Mouse (Mus musculus) forebrain, embryonic 15.5 days (tissue): ENCODE data around the gene Rnf114. TPM values are rescaled to one million over a fixed set of nuclear protein-coding genes. Genes with fewer than 3 reads are reported as not detected.

Experiments used
- ATAC-seq: fragments of 200-750 bp; cut with Nextera tagmentation; replicated peaks from 2 replicates; pipeline ENCODE4 v1.8.0; 2017; ENCODE audit warnings: mild to moderate bottlenecking, moderate TSS enrichment, moderate library complexity
- H3K27ac ChIP-seq: fragments of 300-500 bp; sonication (generic); replicated peaks from 2 replicates; pipeline ENCODE4 v1.5.1; 2015; ENCODE audit warnings: mild to moderate bottlenecking, inconsistent platforms
- H3K27me3 ChIP-seq: fragments of 300-500 bp; sonication (generic); 2 replicates; pipeline ENCODE4 v1.6.1; 2015; ENCODE audit warnings: inconsistent platforms
- H3K36me3 ChIP-seq: fragments of 300-500 bp; sonication (generic); 2 replicates; pipeline ENCODE4 v1.6.1; 2015; ENCODE audit warnings: mild to moderate bottlenecking, inconsistent platforms
- H3K4me1 ChIP-seq: fragments of 300-500 bp; sonication (generic); 2 replicates; pipeline ENCODE4 v1.6.1; 2015; ENCODE audit warnings: inconsistent platforms
- H3K4me2 ChIP-seq: fragments of 300-500 bp; sonication (generic); replicated peaks from 2 replicates; pipeline ENCODE4 v1.6.1; 2015; ENCODE audit warnings: mild to moderate bottlenecking, inconsistent platforms
- H3K4me3 ChIP-seq: fragments of 300-500 bp; sonication (generic); 2 replicates; pipeline ENCODE4 v1.5.1; 2015; ENCODE audit warnings: mild to moderate bottlenecking, inconsistent platforms
- H3K9ac ChIP-seq: fragments of 300-500 bp; sonication (generic); replicated peaks from 2 replicates; pipeline ENCODE4 v1.6.1; 2015; ENCODE audit warnings: mild to moderate bottlenecking, inconsistent platforms
- H3K9me3 ChIP-seq: fragments of 300-500 bp; sonication (generic); 2 replicates; pipeline ENCODE4 v1.6.1; 2016; ENCODE audit warnings: inconsistent platforms
- WGBS: fragments of 180-500 bp; shearing (Covaris S2); methylation state at CpG from one replicate; pipeline ENCODE4 v1.1.7; 2015; ENCODE audit warnings: mixed read lengths; 5-methylcytosine and 5-hydroxymethylcytosine counted together
- polyA plus RNA-seq: library from polyadenylated mRNA; unstranded; fragments of >200 nt; fragmentation: Nextera tagmentation; extraction: Ambion mirVana; gene quantifications from 2 replicates; pipeline ENCODE4 v1.2.1, GENCODE M21; 2015

Rnf114 gene
- polyA plus RNA-seq, 1 experiment from 2014 or later, result 132 TPM

- H3K4me2 ChIP-seq, result no peak overlapping the region
- no peak overlapping the region for H3K4me3 ChIP-seq
- no peak for ATAC-seq
- no peaks in the 10 kb centered on the region for H3K9me3 ChIP-seq
- H3K27me3 ChIP-seq, result no peaks in the 10 kb centered on the region
- no peak overlapping the region for H3K27ac ChIP-seq
- H3K4me1 ChIP-seq, result no peaks in the 10 kb centered on the region
- no peak overlapping the region for H3K9ac ChIP-seq
- whole genome bisulfite sequencing, result 98% methylated on average over 3 of the region's 3 CpGs
- H3K36me3 ChIP-seq, result peaks cover 40% of the 10 kb centered on the region
These were observed 33.9 kb upstream of the Rnf114 start for GRCm38 (mm10) chr2:167458548-167458947.

DNA sequence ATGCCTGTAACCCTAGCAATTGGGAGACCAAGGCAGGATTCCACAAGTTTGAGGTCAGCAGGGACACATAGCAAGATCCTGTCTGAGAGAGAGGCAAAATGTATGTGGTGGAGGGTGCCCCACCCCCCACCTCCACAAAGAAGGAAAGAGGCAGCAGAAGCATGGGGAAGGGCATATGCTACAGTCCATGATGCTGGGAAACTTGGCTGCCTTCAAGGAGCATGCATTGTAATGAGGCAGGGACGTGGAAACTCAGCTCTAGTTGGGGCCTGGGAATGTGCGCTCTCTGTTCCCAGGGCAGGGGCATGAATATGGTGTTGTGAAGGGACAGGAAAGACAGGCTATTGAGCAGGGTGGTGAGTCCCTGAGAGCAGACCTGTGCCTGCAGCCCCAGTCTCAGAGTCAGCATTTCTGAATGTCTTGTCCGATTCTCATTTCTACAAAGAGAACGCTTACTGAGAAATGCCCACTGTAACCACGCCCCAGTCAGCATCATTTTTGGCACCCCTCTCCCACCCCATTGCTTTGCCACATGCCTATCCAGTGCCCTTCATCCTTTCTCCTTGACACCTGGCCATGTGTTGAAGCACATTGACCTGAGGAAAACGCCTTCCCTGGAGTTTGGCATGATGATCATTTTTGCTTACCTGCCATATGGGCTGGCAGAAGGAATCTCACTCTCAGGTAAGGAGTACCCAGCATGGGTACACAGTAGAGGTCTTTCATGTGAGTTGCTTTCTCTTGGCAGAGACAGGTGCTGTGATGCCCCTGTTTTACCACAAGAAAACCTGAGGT lies 33.2 kb upstream of the Rnf114 start:
- no peak for ATAC-seq
- Histone ChIP-seq H3K27ac (no peak overlapping the region), H3K4me1 (no peaks in the 10 kb centered on the region), H3K27me3 (no peaks in the 10 kb centered on the region), H3K4me3 (no peak overlapping the region), H3K36me3 (peaks cover 35% of the 10 kb centered on the region), H3K9ac (no peak overlapping the region), H3K4me2 (no peak overlapping the region), H3K9me3 (no peaks in the 10 kb centered on the region)
- WGBS, result 86% methylated on average over 6 of the region's 6 CpGs

DNA sequence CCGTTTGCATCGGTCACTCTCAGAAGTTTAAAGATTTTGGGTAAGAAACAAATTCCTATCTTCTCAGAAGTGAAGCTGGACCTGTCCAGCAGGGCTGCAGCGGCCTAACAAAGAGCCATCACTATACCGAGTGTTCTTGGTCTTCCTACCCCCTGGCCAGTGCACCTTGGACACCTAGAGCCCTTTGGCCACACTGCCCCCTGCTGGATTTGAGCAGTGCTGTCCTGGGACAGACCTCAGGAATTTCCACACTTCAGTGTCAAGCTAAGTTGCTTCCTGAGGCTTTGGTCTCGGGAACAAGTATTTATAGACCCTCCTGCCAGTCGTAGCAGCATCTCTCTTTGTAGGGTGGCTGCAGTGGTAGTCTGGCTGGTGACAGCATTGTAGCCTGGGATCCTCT lies 29.5 kb upstream of the Rnf114 start:
- ATAC-seq, result no peak
- Histone ChIP-seq H3K4me1 (no peaks in the 10 kb centered on the region), H3K27ac (no peak overlapping the region), H3K27me3 (no peaks in the 10 kb centered on the region), H3K4me3 (no peak overlapping the region), H3K9ac (no peak overlapping the region), H3K9me3 (no peaks in the 10 kb centered on the region), H3K36me3 (peaks cover 29% of the 10 kb centered on the region), H3K4me2 (no peak overlapping the region)
- WGBS, result 62% methylated on average over 6 of the region's 6 CpGs

DNA sequence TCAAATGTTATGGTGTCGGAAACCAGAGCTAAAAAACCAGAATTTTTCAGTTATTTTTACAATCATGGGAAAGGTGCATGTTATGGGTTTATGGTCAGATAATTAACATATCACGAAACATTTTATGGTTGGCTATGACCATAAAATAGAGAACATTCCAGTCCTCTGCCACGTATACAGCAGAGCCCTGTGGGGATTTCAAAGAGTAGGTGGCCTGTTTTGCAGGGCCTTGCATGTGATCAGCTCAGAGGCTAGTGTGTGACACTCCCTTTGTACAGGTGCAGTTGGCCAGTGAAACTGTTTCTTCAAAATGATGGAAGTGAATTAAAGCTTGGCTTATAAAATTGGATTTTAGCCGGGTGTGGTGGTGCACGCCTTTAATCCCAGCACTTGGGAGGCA lies 28.6 kb upstream of the Rnf114 start:
- no peaks in the 10 kb centered on the region for H3K4me1 ChIP-seq
- H3K27me3 ChIP-seq, result no peaks in the 10 kb centered on the region
- H3K36me3 ChIP-seq, result peaks cover 35% of the 10 kb centered on the region
- no peak overlapping the region for H3K4me3 ChIP-seq
- WGBS, result 94% methylated on average over 5 of the region's 5 CpGs
- H3K4me2 ChIP-seq, result no peak overlapping the region
- H3K9ac ChIP-seq, result no peak overlapping the region
- no peak for ATAC-seq
- H3K27ac ChIP-seq, result no peak overlapping the region
- H3K9me3 ChIP-seq, result no peaks in the 10 kb centered on the region

- H3K4me2 ChIP-seq, result no peak overlapping the region
- peaks cover 46% of the 10 kb centered on the region for H3K36me3 ChIP-seq
- H3K27me3 ChIP-seq, result no peaks in the 10 kb centered on the region
- H3K4me1 ChIP-seq, result no peaks in the 10 kb centered on the region
- H3K27ac ChIP-seq, result no peak overlapping the region
- no peaks in the 10 kb centered on the region for H3K9me3 ChIP-seq
- no peak overlapping the region for H3K9ac ChIP-seq
- 94% methylated on average over 3 of the region's 3 CpGs for WGBS
- H3K4me3 ChIP-seq, result no peak overlapping the region
- no peak for ATAC-seq
These were observed 26.5 kb upstream of the Rnf114 start for GRCm38 (mm10) chr2:167465951-167466350.

DNA sequence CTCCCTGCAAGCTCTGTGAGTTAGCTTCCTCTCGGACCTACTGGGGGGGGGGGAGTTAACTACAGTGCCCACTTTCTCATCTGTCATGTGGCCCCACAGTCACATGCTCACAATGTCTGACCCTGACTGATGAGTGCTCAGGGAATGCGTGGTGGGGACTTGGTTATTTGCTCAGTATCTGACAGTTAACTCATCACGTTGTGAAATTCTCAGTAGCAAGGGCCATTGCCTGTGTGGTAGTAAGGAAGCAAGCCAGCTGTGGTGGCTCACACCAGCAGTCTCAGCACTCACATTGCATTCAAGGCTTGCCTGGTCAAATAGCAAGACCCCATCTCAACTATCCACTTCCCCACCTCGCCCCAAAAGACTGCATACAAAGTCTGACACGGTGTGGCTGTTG lies 25.2 kb upstream of the Rnf114 start:
- Histone ChIP-seq H3K4me1 (no peaks in the 10 kb centered on the region), H3K9me3 (no peaks in the 10 kb centered on the region), H3K27ac (no peak overlapping the region), H3K9ac (no peak overlapping the region), H3K4me3 (no peak overlapping the region), H3K36me3 (peaks cover 53% of the 10 kb centered on the region), H3K4me2 (no peak overlapping the region), H3K27me3 (no peaks in the 10 kb centered on the region)
- ATAC-seq, result no peak
- WGBS, result 87% methylated on average over 5 of the region's 5 CpGs

GRCm38 (mm10) chr2:167468444-167468843 lies 24.0 kb upstream of the Rnf114 start:
- Histone ChIP-seq H3K27me3 (no peaks in the 10 kb centered on the region), H3K9ac (no peak overlapping the region), H3K36me3 (peaks cover 57% of the 10 kb centered on the region), H3K27ac (no peak overlapping the region), H3K4me2 (no peak overlapping the region), H3K9me3 (no peaks in the 10 kb centered on the region), H3K4me3 (no peak overlapping the region), H3K4me1 (no peaks in the 10 kb centered on the region)
- ATAC-seq, result no peak
- WGBS, result 79% methylated on average over 6 of the region's 6 CpGs

DNA sequence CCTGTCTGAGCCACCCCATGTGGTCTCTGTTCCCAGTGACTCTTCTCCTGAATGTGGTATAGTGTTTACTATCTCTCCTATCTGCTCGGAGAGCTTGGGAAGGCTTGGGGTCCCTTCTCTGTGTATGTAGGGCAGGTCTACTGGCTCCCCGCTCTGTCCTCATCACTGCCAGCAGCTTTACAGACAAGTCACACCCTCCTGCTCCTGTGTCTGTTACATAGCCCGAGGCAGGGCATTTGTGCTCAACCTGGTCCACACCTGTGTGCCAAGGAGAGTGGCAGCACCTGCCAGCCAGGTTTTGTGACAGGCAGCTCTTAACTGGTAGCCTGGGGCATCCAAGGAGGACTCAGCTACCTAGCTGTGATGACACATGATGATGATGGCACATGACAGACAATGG lies 21.8 kb upstream of the Rnf114 start:
- Histone ChIP-seq H3K4me3 (no peak overlapping the region), H3K9ac (no peak overlapping the region), H3K36me3 (peaks cover 62% of the 10 kb centered on the region), H3K27ac (no peak overlapping the region), H3K4me2 (no peak overlapping the region), H3K27me3 (no peaks in the 10 kb centered on the region), H3K9me3 (no peaks in the 10 kb centered on the region), H3K4me1 (peaks cover 5% of the 10 kb centered on the region)
- WGBS, result 95% methylated on average over 3 of the region's 3 CpGs
- no peak for ATAC-seq

GRCm38 (mm10) chr2:167471585-167471984 lies 20.9 kb upstream of the Rnf114 start:
- Histone ChIP-seq H3K4me2 (no peak overlapping the region), H3K9me3 (no peaks in the 10 kb centered on the region), H3K27ac (no peak overlapping the region), H3K4me1 (peaks cover 15% of the 10 kb centered on the region), H3K27me3 (no peaks in the 10 kb centered on the region), H3K36me3 (peaks cover 52% of the 10 kb centered on the region), H3K4me3 (no peak overlapping the region), H3K9ac (no peak overlapping the region)
- WGBS, result 89% methylated on average over 6 of the region's 6 CpGs
- ATAC-seq, result no peak

GRCm38 (mm10) chr2:167474218-167474617 lies 18.2 kb upstream of the Rnf114 start:
- Histone ChIP-seq H3K27me3 (no peaks in the 10 kb centered on the region), H3K4me3 (no peak overlapping the region), H3K9me3 (no peaks in the 10 kb centered on the region), H3K36me3 (peaks cover 39% of the 10 kb centered on the region), H3K4me1 (peaks cover 21% of the 10 kb centered on the region), H3K27ac (no peak overlapping the region), H3K9ac (no peak overlapping the region), H3K4me2 (no peak overlapping the region)
- no peak for ATAC-seq
- WGBS, result 92% methylated on average over 6 of the region's 6 CpGs

DNA sequence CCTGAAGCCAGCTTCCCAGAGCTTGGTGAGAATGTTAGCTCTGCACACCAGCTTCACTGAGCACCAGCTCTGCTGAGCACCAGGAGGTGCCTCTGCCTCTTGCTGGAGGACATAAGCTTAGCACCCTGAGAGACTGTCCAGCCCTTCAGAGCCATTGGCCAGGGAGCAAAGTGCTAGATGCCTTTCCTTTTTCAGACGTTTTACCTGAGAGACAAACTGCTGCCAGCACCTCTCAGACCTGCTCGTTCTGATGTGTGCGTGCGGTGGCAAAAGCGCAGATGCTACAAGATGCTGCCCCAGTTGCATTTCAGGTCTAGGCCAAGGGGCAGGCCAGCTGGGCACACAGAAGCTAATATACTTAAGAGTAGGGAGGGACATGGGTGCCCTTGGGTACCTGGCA lies 16.8 kb upstream of the Rnf114 start:
- 0 out of 2 replicates have a peak overlapping the region, but pooled peaks have one; percentile 2 for H3K9ac ChIP-seq
- H3K27ac ChIP-seq, result peak overlapping the region; percentile 85
- no peak overlapping the region for H3K4me3 ChIP-seq
- H3K4me2 ChIP-seq, result no peak overlapping the region
- no peaks in the 10 kb centered on the region for H3K9me3 ChIP-seq
- no peak for ATAC-seq
- H3K27me3 ChIP-seq, result no peaks in the 10 kb centered on the region
- peaks cover 27% of the 10 kb centered on the region for H3K36me3 ChIP-seq
- peaks cover 21% of the 10 kb centered on the region for H3K4me1 ChIP-seq
- WGBS, result 78% methylated on average over 5 of the region's 5 CpGs

- Histone ChIP-seq H3K27me3 (no peaks in the 10 kb centered on the region), H3K4me2 (peak overlapping the region; percentile 20; the same call in 1 of the 2 replicates), H3K36me3 (peaks cover 26% of the 10 kb centered on the region), H3K4me3 (no peak overlapping the region), H3K4me1 (peaks cover 21% of the 10 kb centered on the region), H3K9me3 (no peaks in the 10 kb centered on the region), H3K9ac (peak overlapping the region; percentile 2; the same call in 1 of the 2 replicates), H3K27ac (peak overlapping the region; percentile 85)
- WGBS, result 11% methylated on average over 7 of the region's 7 CpGs
- peak; percentile 75 for ATAC-seq
These were observed 16.2 kb upstream of the Rnf114 start for GRCm38 (mm10) chr2:167476200-167476688.

DNA sequence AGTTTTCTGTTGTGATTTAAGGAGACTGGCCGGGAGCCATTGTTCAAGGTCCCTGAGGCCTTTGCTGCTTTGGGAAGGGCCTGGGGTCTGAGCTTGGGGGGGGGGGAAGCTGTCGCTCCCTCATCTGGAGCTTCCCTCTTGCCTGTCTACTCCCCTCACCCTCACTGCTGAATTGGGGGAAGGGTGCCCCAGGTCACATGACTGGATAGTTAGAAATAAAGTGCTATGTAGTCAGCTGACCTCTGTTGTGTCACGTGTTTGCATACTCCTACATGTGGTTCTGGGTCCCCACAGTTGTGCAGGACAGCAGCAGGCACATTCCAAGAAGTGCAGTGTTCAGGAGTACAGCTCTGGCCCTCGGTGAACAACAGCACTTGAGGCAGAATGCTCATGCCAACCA lies 15.7 kb upstream of the Rnf114 start:
- Histone ChIP-seq H3K9ac (no peak overlapping the region), H3K36me3 (peaks cover 24% of the 10 kb centered on the region), H3K9me3 (no peaks in the 10 kb centered on the region), H3K27ac (peak overlapping the region; percentile 85), H3K4me3 (no peak overlapping the region), H3K4me1 (peaks cover 21% of the 10 kb centered on the region), H3K4me2 (no peak overlapping the region), H3K27me3 (no peaks in the 10 kb centered on the region)
- WGBS, result 61% methylated on average over 4 of the region's 4 CpGs
- ATAC-seq, result no peak
